Mouse (Mus musculus): ENCODE measurements around the gene Drosha. TPM values are rescaled to one million over a fixed set of nuclear protein-coding genes. Genes with fewer than 3 reads are reported as not detected.
A peak's percentile ranks its signal among the peaks of the same experiment; 100 is the strongest.

Drosha gene
- 23.5 and 24.4 TPM in 2 replicates for polyA plus RNA-seq (2014; fragmentation: Nextera tagmentation; extraction: Ambion mirVana)

DNA sequence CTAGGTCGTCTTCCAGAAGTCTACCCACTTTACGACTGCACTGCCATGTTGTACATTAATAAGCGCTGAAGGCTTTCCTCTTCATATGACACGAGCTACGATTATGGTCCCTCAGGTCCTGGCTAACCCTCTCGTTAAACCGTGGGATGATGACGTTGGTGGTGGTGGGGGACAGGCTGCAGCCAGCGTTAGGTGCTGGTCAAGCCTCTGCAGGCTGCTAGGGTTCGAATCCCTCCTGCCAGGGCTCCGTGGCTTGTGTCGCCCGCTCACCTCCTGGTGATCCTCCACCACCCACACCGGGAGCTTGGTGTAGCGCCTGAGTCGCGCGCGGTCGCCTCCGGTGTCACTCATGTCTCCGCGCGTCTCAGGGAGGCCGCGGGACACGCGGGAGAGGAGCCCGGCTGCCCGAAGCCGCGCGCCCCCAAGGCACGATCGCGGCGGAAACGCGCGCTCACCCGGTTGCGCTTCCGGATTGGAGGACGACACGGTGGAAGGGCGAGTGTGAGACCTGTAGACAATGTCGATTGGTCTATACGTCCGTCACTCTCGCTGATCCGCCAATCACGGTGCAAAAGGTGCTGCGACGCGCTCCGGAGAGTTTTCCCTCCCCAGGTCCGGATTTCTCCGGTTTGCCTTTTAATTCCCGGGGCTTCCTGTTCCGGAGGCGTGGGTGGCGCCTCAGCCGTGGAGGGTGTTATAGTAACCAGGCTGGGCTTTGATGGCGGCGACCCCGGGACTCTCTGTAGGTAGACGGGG lies at the start of gene Drosha, which contains the start of gene 6030458C11Rik:
Gene Drosha (plus strand): TSS at position 619 of the 756 bp plus-strand sequence.
Gene 6030458C11Rik (minus strand): TSS at position 453 of the 756 bp plus-strand sequence.
- Histone ChIP-seq H3K27me3 (ENCODE audit: control insufficient read depth, insufficient read depth, low read length) (no peaks in the 10 kb centered on the region), H3K4me3 (ENCODE audit: control insufficient read depth in 1 of 2, insufficient read depth in 1 of 2, low read depth in 1 of 2, low read length in 2 of 2) (peak within 1 kb of the TSS; percentile 80 to 99), H3K27ac (replicated peaks in 1 of 2; ENCODE audit: control insufficient read depth in 1 of 2, insufficient read depth in 1 of 2, low read depth in 2 of 2, low read length in 2 of 2) (peak within 1 kb of the TSS; percentile 53 to 69), H3K4me1 (ENCODE audit: control insufficient read depth in 2 of 2, insufficient read depth in 2 of 2, low read length in 2 of 2) (peaks cover 8 to 21% of the 10 kb centered on the region in 2 experiments), H3K9ac (ENCODE audit: low read length) (peak within 1 kb of the TSS; percentile 89), H3K9me3 (ENCODE audit: control insufficient read depth, low read length) (no peaks in the 10 kb centered on the region), H3K4me2 (ENCODE audit: low read length) (peak within 1 kb of the TSS; percentile 89), H3K36me3 (ENCODE audit: control insufficient read depth, insufficient read depth, low read length) (peaks cover 56% of the 10 kb centered on the region)
- WGBS: under 1% methylated on average over 67 of the region's 67 CpGs
- peak; percentile 99 for ATAC-seq (ENCODE audit: insufficient number of reproducible peaks, insufficient read depth, low FRiP score, low read depth)

DNA sequence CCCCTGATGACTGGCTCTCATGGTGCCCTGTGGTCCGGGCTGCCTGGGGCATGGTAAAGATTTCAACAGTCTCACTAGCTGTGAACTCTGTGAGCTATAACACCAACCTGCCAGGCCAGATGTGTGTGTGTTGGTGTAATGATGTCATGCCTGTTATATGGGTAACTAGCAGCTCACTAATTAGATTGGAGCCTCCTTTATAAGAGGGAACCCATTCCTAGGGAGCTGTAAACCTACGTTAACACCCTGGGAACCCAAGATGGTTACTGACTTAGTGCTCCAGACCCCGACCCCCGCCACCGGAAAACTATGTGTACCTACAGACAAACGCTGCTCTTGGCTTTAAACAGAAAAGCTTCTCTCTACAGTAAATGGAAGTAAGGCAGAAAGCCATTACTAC lies 43.3 kb upstream of the Drosha start:
- no peak overlapping the region for H3K9ac ChIP-seq (ENCODE audit: low read length)
- no peak for ATAC-seq (ENCODE audit: insufficient number of reproducible peaks, insufficient read depth, low FRiP score, low read depth)
- H3K27ac ChIP-seq (replicated peaks in 1 of 2; ENCODE audit: control insufficient read depth in 1 of 2, insufficient read depth in 1 of 2, low read depth in 2 of 2, low read length in 2 of 2): no peak overlapping the region
- H3K9me3 ChIP-seq (ENCODE audit: control insufficient read depth, low read length): 0 out of 2 replicates have a peak, but pooled peaks cover 5% of the 10 kb centered on the region
- WGBS: 81% methylated on average over 6 of the region's 6 CpGs
- no peaks in the 10 kb centered on the region for H3K36me3 ChIP-seq (ENCODE audit: control insufficient read depth, insufficient read depth, low read length)
- 0 out of 4 replicates have a peak, but pooled peaks cover 0 to 2% of the 10 kb centered on the region in 2 experiments for H3K4me1 ChIP-seq (ENCODE audit: control insufficient read depth in 2 of 2, insufficient read depth in 2 of 2, low read length in 2 of 2)
- no peak overlapping the region for H3K4me2 ChIP-seq (ENCODE audit: low read length)
- no peaks in the 10 kb centered on the region for H3K27me3 ChIP-seq (ENCODE audit: control insufficient read depth, insufficient read depth, low read length)
- no peak overlapping the region for H3K4me3 ChIP-seq (ENCODE audit: control insufficient read depth in 1 of 2, insufficient read depth in 1 of 2, low read depth in 1 of 2, low read length in 2 of 2)

DNA sequence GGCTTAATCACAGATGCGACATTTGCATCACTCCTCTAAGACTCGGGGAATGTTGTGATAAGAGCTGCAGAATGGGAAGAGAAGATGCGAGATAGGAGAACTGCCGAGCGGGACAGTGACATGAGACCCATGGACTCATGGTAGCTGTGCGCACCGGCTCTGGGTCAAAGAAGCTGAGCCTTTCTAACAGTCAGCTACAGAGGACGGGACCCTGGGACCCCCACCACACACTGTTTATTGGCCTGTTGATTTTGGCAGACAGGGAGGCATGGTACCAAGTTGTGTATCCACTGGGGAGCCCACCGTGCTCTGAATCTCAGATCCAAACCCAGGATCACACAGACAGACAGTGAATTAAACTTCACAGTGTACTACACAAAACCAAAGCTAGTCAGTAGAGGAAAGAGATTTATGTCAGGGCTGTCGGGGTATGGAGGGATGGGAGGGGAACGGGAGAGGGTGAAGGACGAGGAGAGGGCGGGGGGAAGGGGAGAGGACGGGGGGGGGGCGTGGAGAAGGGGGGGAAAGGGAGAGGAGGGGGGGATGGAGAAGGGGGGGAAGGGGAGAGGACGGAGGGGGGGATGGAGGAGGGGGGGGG lies 42.8 kb upstream of the Drosha start:
- Histone ChIP-seq H3K4me2 (ENCODE audit: low read length) (no peak overlapping the region), H3K27ac (replicated peaks in 1 of 2; ENCODE audit: control insufficient read depth in 1 of 2, insufficient read depth in 1 of 2, low read depth in 2 of 2, low read length in 2 of 2) (no peak overlapping the region), H3K36me3 (ENCODE audit: control insufficient read depth, insufficient read depth, low read length) (no peaks in the 10 kb centered on the region), H3K4me3 (ENCODE audit: control insufficient read depth in 1 of 2, insufficient read depth in 1 of 2, low read depth in 1 of 2, low read length in 2 of 2) (no peak overlapping the region), H3K9me3 (ENCODE audit: control insufficient read depth, low read length) (no peaks in the 10 kb centered on the region), H3K4me1 (ENCODE audit: control insufficient read depth in 2 of 2, insufficient read depth in 2 of 2, low read length in 2 of 2) (0 out of 4 replicates have a peak, but pooled peaks cover 0 to 2% of the 10 kb centered on the region in 2 experiments), H3K9ac (ENCODE audit: low read length) (no peak overlapping the region), H3K27me3 (ENCODE audit: control insufficient read depth, insufficient read depth, low read length) (no peaks in the 10 kb centered on the region)
- WGBS: 55% methylated on average over 15 of the region's 16 CpGs
- ATAC-seq (ENCODE audit: insufficient number of reproducible peaks, insufficient read depth, low FRiP score, low read depth): no peak

DNA sequence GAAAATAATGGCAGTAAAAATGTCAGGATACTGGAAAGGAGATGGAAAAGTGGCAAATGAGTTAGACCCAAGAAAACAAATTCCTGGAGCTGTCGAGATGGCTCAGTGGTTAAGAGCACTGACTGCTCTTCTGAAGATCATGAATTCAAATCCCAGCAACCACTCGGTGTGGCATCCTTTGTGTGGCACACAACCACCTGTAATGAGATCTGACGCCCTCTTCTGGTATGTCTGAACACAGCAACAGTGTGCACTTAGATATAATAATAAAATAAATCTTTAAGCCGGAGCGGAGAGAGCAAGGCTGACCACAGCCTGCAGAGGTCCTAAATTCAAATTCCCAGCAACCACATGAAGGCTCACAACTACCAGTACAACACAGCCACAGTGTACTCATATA lies 36.1 kb upstream of the Drosha start:
- Histone ChIP-seq H3K9me3 (ENCODE audit: control insufficient read depth, low read length) (no peaks in the 10 kb centered on the region; the same call in 1 of the 2 replicates), H3K4me2 (ENCODE audit: low read length) (no peak overlapping the region), H3K27ac (replicated peaks in 1 of 2; ENCODE audit: control insufficient read depth in 1 of 2, insufficient read depth in 1 of 2, low read depth in 2 of 2, low read length in 2 of 2) (no peak overlapping the region), H3K27me3 (ENCODE audit: control insufficient read depth, insufficient read depth, low read length) (no peaks in the 10 kb centered on the region), H3K4me3 (ENCODE audit: control insufficient read depth in 1 of 2, insufficient read depth in 1 of 2, low read depth in 1 of 2, low read length in 2 of 2) (no peak overlapping the region), H3K36me3 (ENCODE audit: control insufficient read depth, insufficient read depth, low read length) (no peaks in the 10 kb centered on the region), H3K4me1 (ENCODE audit: control insufficient read depth in 2 of 2, insufficient read depth in 2 of 2, low read length in 2 of 2) (peaks cover 3 to 7% of the 10 kb centered on the region in 2 experiments; a peak in 3 of 4 replicates), H3K9ac (ENCODE audit: low read length) (no peak overlapping the region)
- 79% methylated on average over 5 of the region's 5 CpGs for WGBS
- no peak for ATAC-seq (ENCODE audit: insufficient number of reproducible peaks, insufficient read depth, low FRiP score, low read depth)

DNA sequence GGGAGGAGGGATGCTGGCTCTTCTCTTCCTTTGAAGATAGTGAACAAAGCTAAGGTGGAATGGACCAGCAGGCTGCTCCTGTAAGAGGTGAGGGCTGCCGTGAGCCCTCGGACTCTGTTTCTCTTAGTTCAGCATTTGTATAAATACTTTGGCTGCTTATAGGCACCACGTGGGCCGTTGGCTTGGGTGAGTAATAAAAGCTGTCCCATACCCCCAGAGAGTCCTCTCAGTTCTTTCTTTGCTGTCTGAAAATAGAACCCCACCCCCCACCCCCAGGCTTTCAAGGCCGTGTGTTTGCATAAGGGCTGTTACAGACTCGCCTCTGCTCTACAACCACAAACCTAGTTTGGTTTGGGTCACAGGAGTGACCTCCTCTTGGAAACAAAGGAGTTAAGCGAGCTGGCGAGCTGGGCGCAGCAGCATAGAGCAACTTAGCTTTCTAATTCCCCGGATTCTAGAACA lies 35.2 kb upstream of the Drosha start:
- Histone ChIP-seq H3K9ac (ENCODE audit: low read length) (no peak overlapping the region; the same call in 1 of the 2 replicates), H3K4me3 (ENCODE audit: control insufficient read depth in 1 of 2, insufficient read depth in 1 of 2, low read depth in 1 of 2, low read length in 2 of 2) (no peak overlapping the region), H3K36me3 (ENCODE audit: control insufficient read depth, insufficient read depth, low read length) (no peaks in the 10 kb centered on the region), H3K4me2 (ENCODE audit: low read length) (0 out of 2 replicates have a peak overlapping the region, but pooled peaks have one; percentile 16), H3K4me1 (ENCODE audit: control insufficient read depth in 2 of 2, insufficient read depth in 2 of 2, low read length in 2 of 2) (peaks cover 3 to 7% of the 10 kb centered on the region in 2 experiments; a peak in 3 of 4 replicates), H3K27ac (replicated peaks in 1 of 2; ENCODE audit: control insufficient read depth in 1 of 2, insufficient read depth in 1 of 2, low read depth in 2 of 2, low read length in 2 of 2) (peak overlapping the region in 1 of 2 experiments; percentile 34; a peak in 1 of 4 replicates), H3K9me3 (ENCODE audit: control insufficient read depth, low read length) (no peaks in the 10 kb centered on the region; the same call in 1 of the 2 replicates), H3K27me3 (ENCODE audit: control insufficient read depth, insufficient read depth, low read length) (no peaks in the 10 kb centered on the region)
- WGBS: 32% methylated on average over 10 of the region's 10 CpGs
- no peak for ATAC-seq (ENCODE audit: insufficient number of reproducible peaks, insufficient read depth, low FRiP score, low read depth)

DNA sequence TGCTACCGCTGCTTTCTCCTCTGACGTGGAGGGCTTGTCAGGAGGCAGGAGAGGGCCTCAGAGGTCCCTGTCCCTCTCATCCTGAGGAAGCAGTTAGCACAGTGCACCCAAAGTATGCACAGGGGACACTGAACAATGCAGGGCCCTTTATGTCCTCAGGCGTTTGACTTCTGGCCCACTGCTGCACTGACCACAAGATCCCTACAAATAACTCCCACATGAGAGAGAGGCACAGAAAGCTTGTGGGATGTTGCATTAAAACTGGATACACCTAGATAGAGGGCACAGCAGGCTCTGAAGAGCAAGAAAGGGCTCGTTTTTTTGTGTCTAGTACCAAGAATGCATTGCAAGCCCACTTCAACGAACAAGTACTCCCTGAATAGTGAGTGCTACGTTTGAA lies 30.3 kb upstream of the Drosha start:
- no peak overlapping the region for H3K4me2 ChIP-seq (ENCODE audit: low read length)
- no peaks in the 10 kb centered on the region for H3K27me3 ChIP-seq (ENCODE audit: control insufficient read depth, insufficient read depth, low read length)
- H3K36me3 ChIP-seq (ENCODE audit: control insufficient read depth, insufficient read depth, low read length): no peaks in the 10 kb centered on the region
- H3K9ac ChIP-seq (ENCODE audit: low read length): no peak overlapping the region
- peaks cover 3 to 5% of the 10 kb centered on the region in 2 experiments; a peak in 3 of 4 replicates for H3K4me1 ChIP-seq (ENCODE audit: control insufficient read depth in 2 of 2, insufficient read depth in 2 of 2, low read length in 2 of 2)
- no peak overlapping the region for H3K4me3 ChIP-seq (ENCODE audit: control insufficient read depth in 1 of 2, insufficient read depth in 1 of 2, low read depth in 1 of 2, low read length in 2 of 2)
- no peak overlapping the region for H3K27ac ChIP-seq (replicated peaks in 1 of 2; ENCODE audit: control insufficient read depth in 1 of 2, insufficient read depth in 1 of 2, low read depth in 2 of 2, low read length in 2 of 2)
- no peak for ATAC-seq (ENCODE audit: insufficient number of reproducible peaks, insufficient read depth, low FRiP score, low read depth)
- no peaks in the 10 kb centered on the region; the same call in 1 of the 2 replicates for H3K9me3 ChIP-seq (ENCODE audit: control insufficient read depth, low read length)
- WGBS: 82% methylated on average over 6 of the region's 6 CpGs

DNA sequence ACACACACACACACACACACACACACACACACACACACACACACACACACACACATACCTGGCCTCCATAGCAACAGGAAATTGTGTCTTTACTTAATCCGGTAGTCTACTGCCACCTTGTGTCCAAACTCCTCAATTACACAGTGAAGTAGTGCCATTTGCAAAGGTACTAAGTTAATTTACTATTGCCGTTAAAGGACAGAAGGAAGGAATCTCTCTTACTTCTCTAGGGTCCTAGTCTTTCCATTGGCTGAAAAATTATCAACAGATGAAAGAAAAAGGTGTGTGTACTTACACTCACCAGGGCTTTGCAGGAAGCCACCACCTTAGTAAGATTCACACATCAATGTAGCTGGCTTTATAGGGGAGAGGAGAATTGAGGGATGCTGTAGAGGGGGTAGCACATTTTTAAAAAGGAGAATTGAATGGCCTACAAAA lies 29.1 kb upstream of the Drosha start:
- Histone ChIP-seq H3K4me1 (ENCODE audit: control insufficient read depth in 2 of 2, insufficient read depth in 2 of 2, low read length in 2 of 2) (peaks cover 2 to 5% of the 10 kb centered on the region in 2 experiments; a peak in 2 of 4 replicates), H3K27me3 (ENCODE audit: control insufficient read depth, insufficient read depth, low read length) (no peaks in the 10 kb centered on the region), H3K4me2 (ENCODE audit: low read length) (no peak overlapping the region), H3K36me3 (ENCODE audit: control insufficient read depth, insufficient read depth, low read length) (no peaks in the 10 kb centered on the region), H3K27ac (replicated peaks in 1 of 2; ENCODE audit: control insufficient read depth in 1 of 2, insufficient read depth in 1 of 2, low read depth in 2 of 2, low read length in 2 of 2) (no peak overlapping the region), H3K9ac (ENCODE audit: low read length) (no peak overlapping the region), H3K9me3 (ENCODE audit: control insufficient read depth, low read length) (no peaks in the 10 kb centered on the region; the same call in 1 of the 2 replicates), H3K4me3 (ENCODE audit: control insufficient read depth in 1 of 2, insufficient read depth in 1 of 2, low read depth in 1 of 2, low read length in 2 of 2) (no peak overlapping the region)
- 1% methylated on average over 2 of the region's 2 CpGs for WGBS
- ATAC-seq (ENCODE audit: insufficient number of reproducible peaks, insufficient read depth, low FRiP score, low read depth): no peak
